In the genomic region with DNA sequence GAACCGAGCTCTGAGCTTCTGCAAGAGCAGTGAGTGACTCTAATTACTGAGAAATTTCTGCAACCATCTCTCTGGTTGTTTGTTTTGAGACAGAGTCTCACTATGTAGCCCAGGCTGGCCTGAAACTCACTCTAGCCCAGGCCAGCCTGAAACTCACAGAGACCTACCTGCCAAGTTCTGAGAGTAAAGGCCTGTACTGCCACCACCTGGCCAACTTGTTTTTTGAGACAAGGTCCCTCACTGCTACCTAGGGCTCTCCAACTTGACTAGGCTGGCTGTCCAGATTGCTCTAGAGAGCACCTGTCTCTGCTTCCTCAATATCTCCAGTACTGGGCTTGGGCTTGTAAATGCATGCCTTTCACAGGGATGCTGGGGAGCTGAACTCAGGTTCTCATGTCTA, we compare ENCODE assay signal across 14 mouse cellular contexts. TPM values are rescaled to one million over a fixed set of nuclear protein-coding genes. Genes with fewer than 3 reads are reported as not detected.
DNase-seq lines count a peak whose midpoint lies in the region; ATAC-seq and TF ChIP-seq lines count a peak whose summit lies in the region.
"Had no signal": no experiment of that assay in that cellular context is flagged by ENCODE, and none has a peak within 500 bp of the region (broad histone marks: within the 10 kb centered on the region; RNA-seq: fewer than 3 reads in every experiment).

No protein-coding gene starts in this region.

- peak; percentile 56 for TF ChIP-seq CTCF in kidney, postnatal 0 days (IDR thresholded peaks at IDR 0.05; ENCODE audit: low read depth)

- no peaks in the 10 kb centered on the region for H3K27me3 ChIP-seq in kidney, postnatal 0 days (ENCODE audit: insufficient read depth, low read length)
- H3K27me3 ChIP-seq in kidney, embryonic 15.5 days = no peaks in the 10 kb centered on the region
- H3K27me3 ChIP-seq: Patski had no signal

- no peak for DNase-seq in kidney, postnatal 0 days (ENCODE audit: low spot score)
- DNase-seq in kidney, postnatal 14 days = no peak
- peak; percentile 37 for DNase-seq in thymus, postnatal 0 days (ENCODE audit: low spot score)
- DNase-seq in thymus, adult 18-20 months = no peak
- DNase-seq in brain, adult 2 months (ENCODE audit: low read depth, low spot score) = peak; percentile 68
- DNase-seq: adrenal gland, postnatal 25 days; cerebellum, adult 11-12 months; kidney, postnatal 10 days had no signal

- no peak overlapping the region for H3K27ac ChIP-seq in kidney, postnatal 0 days
- H3K27ac ChIP-seq in kidney, embryonic 15.5 days = no peak overlapping the region
- H3K27ac ChIP-seq: hindbrain, embryonic 10.5 days; midbrain, embryonic 10.5 days had no signal

- no peak overlapping the region for H3K9ac ChIP-seq in kidney, postnatal 0 days (ENCODE audit: low read depth, low read length)
- no peak overlapping the region for H3K9ac ChIP-seq in kidney, embryonic 15.5 days

- peaks cover 14% of the 10 kb centered on the region; the same call in 1 of the 2 replicates for H3K4me1 ChIP-seq in kidney, postnatal 0 days (replicated peaks; ENCODE audit: insufficient read depth, low read length)
- peaks cover 37% of the 10 kb centered on the region for H3K4me1 ChIP-seq in kidney, embryonic 15.5 days

- H3K4me2 ChIP-seq in kidney, postnatal 0 days (ENCODE audit: low read length) = no peak overlapping the region
- H3K4me2 ChIP-seq in kidney, embryonic 15.5 days = no peak overlapping the region

- no peak overlapping the region for H3K4me3 ChIP-seq in kidney, postnatal 0 days (replicated peaks; ENCODE audit: low read depth, low read length)
- no peak overlapping the region for H3K4me3 ChIP-seq in kidney, embryonic 15.5 days (replicated peaks)
- H3K4me3 ChIP-seq: erythroblast, embryonic 14.5 days; hindbrain, embryonic 10.5 days; midbrain, embryonic 10.5 days had no signal

- WGBS in kidney, postnatal 0 days = 95% methylated on average over 1 of the region's 1 CpGs
- 100% methylated on average over 1 of the region's 1 CpGs for WGBS in kidney, embryonic 15.5 days

- ATAC-seq in kidney, postnatal 0 days (replicated peaks; ENCODE audit: low FRiP score, low read depth) = no peak
- no peak for ATAC-seq in inflammation-experienced regulatory T-cells, adult 6 months
- no peak for ATAC-seq in kidney, embryonic 15.5 days (replicated peaks; ENCODE audit: low FRiP score)
- ATAC-seq: Patski had no signal

- H3K36me3 ChIP-seq in kidney, postnatal 0 days (ENCODE audit: insufficient read depth, low read length) = no peaks in the 10 kb centered on the region
- peaks cover 27% of the 10 kb centered on the region for H3K36me3 ChIP-seq in kidney, embryonic 15.5 days

- H3K9me3 ChIP-seq in kidney, postnatal 0 days (replicated peaks; ENCODE audit: low read length) = no peaks in the 10 kb centered on the region
- no peaks in the 10 kb centered on the region for H3K9me3 ChIP-seq in kidney, embryonic 15.5 days (replicated peaks)
- H3K9me3 ChIP-seq: hindbrain, embryonic 10.5 days; midbrain, embryonic 10.5 days had no signal

RNA-seq across cellular contexts. Expression of gene Ncs1, which starts 25.4 kb away (rescaled TPM):
- 23.5 and 26.3 TPM in 2 replicates for polyA plus RNA-seq in kidney, postnatal 0 days (2015; fragmentation: Nextera tagmentation; extraction: Ambion mirVana)
- polyA plus RNA-seq in thymus, postnatal 0 days (2015; fragmentation: Nextera tagmentation; extraction: Ambion mirVana) = 6.3 and 6.7 TPM in 2 replicates
- polyA plus RNA-seq in inflammation-experienced regulatory T-cells, adult 6 months (2017; shearing (Covaris generic)) = 1 to 10 TPM in 2 of 3 experiments, under 1 TPM in 1; 0.63 to 1.4 (median 1.4) TPM
- polyA plus RNA-seq in kidney, embryonic 15.5 days (2015; fragmentation: Nextera tagmentation; extraction: Ambion mirVana) = 42.0 and 43.2 TPM in 2 replicates
- polyA plus RNA-seq: erythroblast, embryonic 14.5 days had no signal

RNA-seq across cellular contexts. Expression of gene Hmcn2, which starts 43.1 kb away (rescaled TPM):
- 0.68 and 1.0 TPM in 2 replicates for polyA plus RNA-seq in kidney, postnatal 0 days (2015; fragmentation: Nextera tagmentation; extraction: Ambion mirVana)
- polyA plus RNA-seq in thymus, postnatal 0 days (2015; fragmentation: Nextera tagmentation; extraction: Ambion mirVana) = 0.26 and 0.31 TPM in 2 replicates
- polyA plus RNA-seq in inflammation-experienced regulatory T-cells, adult 6 months (2017; shearing (Covaris generic)) = under 1 TPM; 0.20 to 0.54 (median 0.38) TPM
- 0.22 and 0.33 TPM in 2 replicates for polyA plus RNA-seq in kidney, embryonic 15.5 days (2015; fragmentation: Nextera tagmentation; extraction: Ambion mirVana)
- polyA plus RNA-seq: erythroblast, embryonic 14.5 days; hindbrain, embryonic 10.5 days had no signal

Comparison
In these comparisons a context has a peak if more than half of its experiments do, and no peak if none do; other contexts are left out.
1. DNase-seq: peak in thymus, postnatal 0 days (single experiment) and brain, adult 2 months (single experiment); none in kidney, postnatal 0 days (single experiment), kidney, postnatal 14 days (single experiment) and thymus, adult 18-20 months (0 of 2).